Mouse (Mus musculus): ENCODE measurements around the gene Pld6. TPM values are rescaled to one million over a fixed set of nuclear protein-coding genes. Genes with fewer than 3 reads are reported as not detected.

Pld6 gene
- total and polyA plus RNA-seq, 3 experiments: not detected

DNA sequence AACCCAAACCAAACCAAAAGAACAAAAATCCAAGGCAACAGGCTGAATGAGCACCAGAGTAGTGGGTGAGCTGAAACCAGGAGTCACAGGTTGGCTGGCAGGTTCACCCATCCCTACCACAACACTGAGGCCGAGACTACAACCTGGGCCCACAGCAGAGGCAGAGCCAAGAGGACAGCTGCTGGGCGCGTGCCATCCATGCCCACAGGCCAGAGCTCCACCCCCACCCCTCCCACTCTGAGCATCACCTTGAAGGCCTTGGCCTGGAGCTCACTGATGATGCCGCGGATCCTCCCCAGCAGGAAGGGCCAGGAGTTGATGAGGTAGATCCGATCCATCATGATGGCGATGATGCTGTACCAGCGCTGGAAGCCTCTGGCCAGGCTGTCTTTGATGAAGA is 14.4 kb upstream of the Pld6 start:
- no peak for TF ChIP-seq ZNF384 (IDR thresholded peaks at IDR 0.05; ENCODE audit: low read depth, low read length)
- no peak for TF ChIP-seq EP300 (IDR thresholded peaks at IDR 0.05; ENCODE audit: low read length)
- TF ChIP-seq RCOR1 (conservative IDR thresholded peaks at IDR 0.05; ENCODE audit: low read depth, low read length): no peak
- no peak for TF ChIP-seq POLR2AphosphoS2 (IDR thresholded peaks at IDR 0.05; ENCODE audit: low read depth, low read length)
- no peak for TF ChIP-seq MAZ (IDR thresholded peaks at IDR 0.05; ENCODE audit: low read depth, low read length)
- no peak for TF ChIP-seq UBTF (IDR thresholded peaks at IDR 0.05; ENCODE audit: low read depth, low read length)
- no peak for TF ChIP-seq MAFK (IDR thresholded peaks at IDR 0.05; ENCODE audit: insufficient replicate concordance, low read length)
- TF ChIP-seq JUND (conservative IDR thresholded peaks at IDR 0.05; ENCODE audit: low read depth, low read length): no peak
- TF ChIP-seq CHD1 (IDR thresholded peaks at IDR 0.05; ENCODE audit: low read depth, low read length): no peak
- TF ChIP-seq PAX5 (IDR thresholded peaks at IDR 0.05; ENCODE audit: low read length): no peak
- TF ChIP-seq KAT2A (IDR thresholded peaks at IDR 0.05; ENCODE audit: insufficient replicate concordance, low read length): no peak
- no peak for TF ChIP-seq MYC (IDR thresholded peaks at IDR 0.05; ENCODE audit: low read depth, low read length)
- no peak for TF ChIP-seq NELFE (IDR thresholded peaks at IDR 0.05; ENCODE audit: low read depth, low read length)
- TF ChIP-seq MAX (IDR thresholded peaks at IDR 0.05; ENCODE audit: low read length): no peak
- H3K36me3 ChIP-seq (replicated peaks in 1 of 2; ENCODE audit: control insufficient read depth in 1 of 2, insufficient read depth in 1 of 2, low read length in 1 of 2): peaks cover 92 to 99% of the 10 kb centered on the region in 2 experiments
- in situ Hi-C loops (cut with MboI; ENCODE audit: low pct_ligation_motif_present, low pct_unique_long_range_greater_than_20kb, low sequenced_read_pairs): no loop called here
- peaks cover 0 to 26% of the 10 kb centered on the region in 2 experiments; a peak in 2 of 4 replicates for H3K4me1 ChIP-seq (ENCODE audit: control insufficient read depth in 1 of 2, insufficient read depth in 2 of 2)
- DNase-seq (ENCODE audit: extremely low read depth): no peak
- dilution Hi-C loops (cut with MboI; ENCODE audit: extremely low pct_ligation_motif_present, extremely low pct_unique_long_range_greater_than_20kb, low sequenced_read_pairs): no loop called here
- no peak overlapping the region for H3K9ac ChIP-seq (ENCODE audit: insufficient read depth, low read depth)
- H3K79me2 ChIP-seq (replicated peaks; ENCODE audit: control insufficient read depth, extremely low read depth, insufficient read depth, poor library complexity, severe bottlenecking): no peaks in the 10 kb centered on the region
- H3K27me3 ChIP-seq (replicated peaks): no peaks in the 10 kb centered on the region
- no peak overlapping the region for H3K4me3 ChIP-seq (replicated peaks in 1 of 3; ENCODE audit: low read depth in 2 of 3, low read length in 2 of 3, poor library complexity in 1 of 3)
- H3K9me3 ChIP-seq (replicated peaks; ENCODE audit: low read length): no peaks in the 10 kb centered on the region
- H3K4me2 ChIP-seq (ENCODE audit: insufficient read depth, low read depth, poor library complexity, severe bottlenecking): no peak overlapping the region
- no peak overlapping the region for H3K27ac ChIP-seq (ENCODE audit: insufficient read depth, low read depth)

GRCm38 (mm10) chr11:59800412-59800811 is 13.0 kb upstream of the Pld6 start:
- H3K9ac ChIP-seq (ENCODE audit: insufficient read depth, low read depth): no peak overlapping the region
- no peaks in the 10 kb centered on the region for H3K27me3 ChIP-seq (replicated peaks)
- H3K4me3 ChIP-seq (replicated peaks in 1 of 3; ENCODE audit: low read depth in 2 of 3, low read length in 2 of 3, poor library complexity in 1 of 3): no peak overlapping the region
- no peak for TF ChIP-seq GABPA (IDR thresholded peaks at IDR 0.05; ENCODE audit: insufficient replicate concordance, low read depth, low read length)
- TF ChIP-seq MAX (IDR thresholded peaks at IDR 0.05; ENCODE audit: low read length): no peak
- peak in 1 of 2 experiments; percentile 35; a peak in 1 of 4 replicates for TF ChIP-seq CTCF (conservative IDR thresholded peaks at IDR 0.05 in 1 of 2, IDR thresholded peaks at IDR 0.05 in 1 of 2; ENCODE audit: low read depth in 2 of 2, low read length in 2 of 2)
- no peaks in the 10 kb centered on the region for H3K79me2 ChIP-seq (replicated peaks; ENCODE audit: control insufficient read depth, extremely low read depth, insufficient read depth, poor library complexity, severe bottlenecking)
- peaks cover 0 to 13% of the 10 kb centered on the region in 2 experiments; a peak in 2 of 4 replicates for H3K4me1 ChIP-seq (ENCODE audit: control insufficient read depth in 1 of 2, insufficient read depth in 2 of 2)
- DNase-seq (ENCODE audit: extremely low read depth): no peak
- no peaks in the 10 kb centered on the region for H3K9me3 ChIP-seq (replicated peaks; ENCODE audit: low read length)
- no peak overlapping the region for H3K27ac ChIP-seq (ENCODE audit: insufficient read depth, low read depth)
- peaks cover 91 to 99% of the 10 kb centered on the region in 2 experiments for H3K36me3 ChIP-seq (replicated peaks in 1 of 2; ENCODE audit: control insufficient read depth in 1 of 2, insufficient read depth in 1 of 2, low read length in 1 of 2)
- dilution Hi-C loops (cut with MboI; ENCODE audit: extremely low pct_ligation_motif_present, extremely low pct_unique_long_range_greater_than_20kb, low sequenced_read_pairs): no loop called here
- H3K4me2 ChIP-seq (ENCODE audit: insufficient read depth, low read depth, poor library complexity, severe bottlenecking): no peak overlapping the region
- in situ Hi-C loops (cut with MboI; ENCODE audit: low pct_ligation_motif_present, low pct_unique_long_range_greater_than_20kb, low sequenced_read_pairs): no loop called here
